Mouse (Mus musculus): ENCODE measurements around the gene Mtap.

DNA sequence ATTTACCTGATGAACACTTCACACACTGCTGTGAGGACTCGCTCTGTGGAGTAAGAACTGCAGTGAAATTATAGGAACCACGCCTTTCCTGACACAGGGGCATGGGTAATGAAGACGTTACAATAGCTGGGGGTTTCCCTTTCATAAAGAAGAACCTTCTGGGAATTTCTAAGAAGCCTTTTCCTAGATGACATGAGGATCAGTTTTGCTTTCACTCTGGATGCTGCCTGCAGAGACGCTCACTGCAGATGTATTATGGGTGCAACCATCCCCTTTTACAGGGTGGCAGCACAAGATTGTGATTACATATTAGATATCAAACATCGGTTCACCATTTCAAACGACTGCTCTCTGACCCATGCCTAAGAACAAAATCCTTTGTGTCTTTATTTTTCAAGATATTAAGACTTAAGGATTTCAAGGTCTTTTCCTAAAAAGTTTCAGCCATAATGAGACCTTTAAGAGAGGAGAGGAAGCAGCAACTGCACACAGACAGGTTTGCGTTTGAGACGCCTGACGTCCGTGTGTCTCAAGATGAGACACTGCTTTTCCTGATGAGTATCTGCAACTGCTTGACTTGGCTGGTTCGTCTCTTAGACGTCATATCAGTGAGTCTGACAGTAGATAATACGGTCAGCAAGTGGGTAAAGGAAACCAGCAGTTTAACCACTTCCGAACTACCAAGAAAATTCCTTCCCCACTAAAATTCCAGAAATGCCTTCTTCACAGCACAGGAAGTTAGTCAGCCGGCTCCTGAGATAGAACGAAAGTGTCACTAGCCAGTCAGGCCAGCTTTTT, 13.3 kb upstream of the Mtap start:
- no peak for TF ChIP-seq CTCF (IDR thresholded peaks at IDR 0.05; ENCODE audit: control insufficient read depth, insufficient read depth, insufficient replicate concordance, low read depth, low read length)
- no peak for TF ChIP-seq POLR2A (IDR thresholded peaks at IDR 0.05; ENCODE audit: control insufficient read depth, low read depth, low read length)
